Mouse (Mus musculus) c-Kit-positive CD71-negative TER-119-negative erythroid progenitor cells, embryonic 14.5 days (primary cell): ENCODE data around the gene BC048403.

Experiments used
- DNase-seq: peaks from one replicate; pipeline ENCODE4 v3.0.0-alpha.2; 2013; ENCODE audit warnings: low read depth

Gene BC048403

DNA sequence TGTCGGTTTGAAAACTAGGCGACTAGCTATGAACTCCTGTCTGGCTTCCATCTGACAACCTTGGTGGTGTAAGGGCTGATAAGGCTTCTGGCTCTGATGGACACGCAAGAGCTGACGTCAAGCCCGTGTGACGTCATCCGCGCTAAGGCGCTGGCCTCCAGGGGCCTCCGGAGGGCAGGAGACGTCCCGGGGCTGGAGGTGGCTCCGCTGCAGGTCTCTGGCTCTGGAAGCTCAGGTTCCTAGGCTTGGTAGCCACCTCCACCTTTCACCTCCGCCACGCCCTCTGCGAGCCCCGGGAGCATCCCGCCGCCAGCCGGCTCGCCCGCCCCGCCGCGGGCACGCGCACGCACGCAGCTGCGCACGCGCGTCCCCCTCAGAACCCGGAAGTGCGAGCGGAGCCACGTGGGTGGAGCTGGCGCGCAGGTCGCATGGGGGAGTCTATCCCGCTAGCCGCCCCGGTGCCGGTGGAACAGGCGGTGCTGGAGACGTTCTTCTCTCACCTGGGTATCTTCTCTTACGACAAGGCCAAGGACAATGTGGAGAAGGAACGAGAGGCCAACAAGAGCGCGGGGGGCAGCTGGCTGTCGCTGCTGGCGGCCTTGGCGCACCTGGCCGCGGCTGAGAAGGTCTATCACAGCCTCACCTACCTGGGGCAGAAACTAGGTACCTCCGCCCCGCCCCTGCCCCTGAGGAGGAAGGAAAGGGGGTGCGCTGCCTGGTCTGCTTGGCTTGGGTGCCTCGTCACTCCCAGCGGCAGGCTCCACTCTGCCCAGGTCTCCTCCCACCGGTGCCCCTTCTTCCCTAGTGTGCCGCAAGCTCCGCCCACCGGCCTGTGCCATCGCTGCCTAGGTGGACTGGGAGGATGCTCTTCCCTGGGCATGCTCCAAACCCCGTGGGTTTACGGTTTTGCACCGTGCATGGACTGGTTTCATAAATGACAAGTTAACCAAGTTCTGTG lies at the start of gene BC048403:
BC048403 (plus strand) TSS at position 390 of the 958 bp plus-strand sequence.
- peak; percentile 65 for DNase-seq

GRCm38 (mm10) chr10:121692944-121693579 lies 46.7 kb upstream of the BC048403 start:
- no peak for DNase-seq

DNA sequence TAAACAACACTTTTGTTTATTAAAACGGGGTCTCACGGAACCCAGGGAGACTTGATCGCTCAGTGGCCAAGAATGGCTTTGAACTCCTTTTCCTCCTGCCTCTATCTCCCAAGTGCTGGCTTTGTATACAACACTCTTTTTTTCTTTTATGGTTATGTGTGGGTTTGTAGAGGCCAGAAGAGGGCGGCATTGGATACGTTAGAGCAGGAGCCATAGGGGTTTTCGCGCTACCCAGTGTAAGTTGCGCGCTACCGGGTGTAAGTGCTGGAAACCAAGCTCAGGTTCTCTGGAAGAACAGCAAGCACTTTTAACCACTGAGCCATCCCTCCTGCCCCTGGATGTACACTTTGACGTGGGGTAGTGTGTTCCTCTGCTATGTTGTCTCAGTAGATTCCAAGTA lies 45.2 kb upstream of the BC048403 start:
- no peak for DNase-seq

DNA sequence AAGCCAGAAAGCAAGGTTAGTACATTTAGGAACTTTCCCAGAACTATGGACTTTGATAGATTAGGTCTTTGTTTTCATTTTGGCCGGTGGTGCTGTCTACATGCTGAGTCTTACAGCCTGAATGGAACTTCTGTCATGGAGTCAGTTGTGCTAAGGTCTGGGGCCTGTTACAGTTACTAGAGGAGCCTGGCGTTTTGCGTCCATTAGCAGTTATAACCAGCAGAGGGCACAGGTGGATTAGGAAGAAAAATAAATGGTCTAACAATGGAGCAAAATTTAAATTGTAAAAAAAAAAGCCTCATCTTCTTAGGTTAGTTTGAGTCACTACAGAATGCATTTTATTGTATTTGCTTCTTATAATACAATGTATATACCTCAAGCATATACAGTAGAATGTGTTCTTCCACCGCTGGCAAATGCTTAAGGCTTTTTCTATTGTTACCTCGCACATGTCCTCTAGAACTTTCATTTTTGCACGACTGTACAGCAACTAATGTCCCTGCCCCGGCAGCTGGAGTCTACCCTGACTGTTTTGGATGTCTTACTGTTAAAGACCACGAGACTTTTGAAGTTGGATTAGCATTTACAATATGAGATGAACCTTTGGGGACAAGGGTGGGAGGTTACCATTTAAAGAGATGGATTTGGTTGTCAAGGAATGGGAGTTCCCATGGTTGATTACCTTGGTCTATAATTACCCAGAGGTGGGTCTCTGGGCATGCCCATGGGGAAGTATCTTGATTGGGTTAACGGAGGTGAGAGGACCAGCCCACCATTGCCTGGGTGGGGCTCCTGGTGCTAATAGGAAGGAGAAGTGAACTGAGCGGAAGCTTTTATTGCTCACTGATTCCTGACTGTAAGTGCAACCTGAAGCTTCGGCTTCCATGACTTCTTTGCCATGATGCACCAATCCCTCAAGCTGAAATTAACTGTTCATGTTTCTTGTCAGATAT lies 38.2 kb upstream of the BC048403 start:
- peak; percentile 28 for DNase-seq

DNA sequence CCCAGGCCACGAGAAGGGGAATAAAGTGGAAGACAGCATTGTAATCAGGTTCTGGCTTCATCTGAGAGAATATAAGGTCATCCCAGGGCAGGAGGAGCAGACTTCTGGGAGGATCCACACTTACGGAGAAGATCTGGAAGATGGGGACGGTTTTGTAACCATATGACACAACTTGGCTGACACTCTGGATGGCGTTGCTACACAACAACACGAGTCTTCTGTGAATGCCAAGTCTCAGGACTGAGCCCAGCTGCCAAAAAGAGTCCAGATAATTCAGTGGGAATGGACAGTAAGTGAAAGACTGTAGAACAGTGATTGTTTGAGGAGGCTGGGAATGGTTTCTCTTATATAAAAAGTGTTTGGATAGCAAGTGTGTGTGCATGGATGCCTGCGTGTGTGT lies 36.1 kb upstream of the BC048403 start:
- no peak for DNase-seq

DNA sequence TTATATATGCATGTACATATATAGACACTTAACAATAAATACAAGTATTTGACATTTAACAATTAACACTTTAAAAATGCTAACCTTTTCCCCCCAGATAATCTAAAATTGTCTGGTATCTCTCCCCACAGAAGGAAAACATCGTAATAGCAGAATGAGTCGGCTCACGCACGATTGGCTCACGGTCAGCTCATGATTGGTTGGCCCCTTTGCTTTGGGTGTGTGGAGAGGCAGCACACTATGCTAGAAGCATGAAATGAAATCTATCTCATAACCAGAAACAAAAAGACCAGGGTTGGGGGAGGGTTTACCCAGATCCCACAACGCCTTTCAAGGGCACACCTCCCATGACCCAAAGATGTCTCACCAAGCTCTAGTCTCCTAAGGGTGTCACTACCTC lies 34.9 kb upstream of the BC048403 start:
- DNase-seq, result no peak

DNA sequence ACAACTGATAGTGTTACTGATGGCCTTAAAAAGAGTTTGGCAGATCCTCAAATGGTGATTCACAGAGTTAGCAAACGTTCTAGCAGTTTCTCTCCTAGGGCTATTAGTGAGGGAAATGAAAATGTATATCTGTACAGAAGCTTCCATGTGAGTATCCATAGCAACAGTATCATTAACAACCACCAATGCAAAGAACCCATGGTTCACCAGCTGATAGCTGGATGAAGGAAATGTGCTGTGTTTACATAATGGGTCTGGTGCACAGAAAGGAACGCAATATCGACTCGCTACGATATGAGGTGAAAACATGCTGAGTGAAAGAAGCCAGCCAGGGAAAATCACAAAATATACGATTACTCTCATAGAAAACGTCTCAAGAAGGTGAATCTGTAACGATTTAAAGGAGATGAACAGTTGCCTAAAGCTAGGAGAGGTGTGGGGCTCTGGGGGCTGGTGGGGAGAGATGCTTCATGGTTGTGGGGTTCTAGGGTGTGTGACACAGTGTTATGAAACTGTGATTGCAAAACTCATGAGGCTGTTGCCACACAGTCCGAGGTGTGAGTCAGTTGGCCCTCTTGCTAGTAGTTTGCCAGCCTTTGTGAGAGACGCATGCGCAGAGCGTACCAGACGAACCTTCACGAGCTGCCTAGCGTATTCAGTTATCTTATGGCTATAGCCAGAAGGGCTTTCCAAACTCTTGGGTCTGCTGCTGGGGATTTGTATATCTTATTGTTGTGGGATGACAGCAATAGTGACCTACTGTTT lies 34.2 kb upstream of the BC048403 start:
- DNase-seq, result peak; percentile 25

- DNase-seq, result no peak
Observed at GRCm38 (mm10) chr10:121716862-121717261, 22.9 kb upstream of the BC048403 start.

- DNase-seq, result no peak
Observed at GRCm38 (mm10) chr10:121718896-121719585, 20.7 kb upstream of the BC048403 start.

GRCm38 (mm10) chr10:121720701-121721100 lies 19.0 kb upstream of the BC048403 start:
- DNase-seq, result no peak

- DNase-seq, result no peak
Observed at GRCm38 (mm10) chr10:121726505-121726904, 13.2 kb upstream of the BC048403 start.

- DNase-seq, result no peak
Observed at GRCm38 (mm10) chr10:121727151-121727550, 12.6 kb upstream of the BC048403 start.

GRCm38 (mm10) chr10:121728226-121728625 lies 11.5 kb upstream of the BC048403 start:
- no peak for DNase-seq

DNA sequence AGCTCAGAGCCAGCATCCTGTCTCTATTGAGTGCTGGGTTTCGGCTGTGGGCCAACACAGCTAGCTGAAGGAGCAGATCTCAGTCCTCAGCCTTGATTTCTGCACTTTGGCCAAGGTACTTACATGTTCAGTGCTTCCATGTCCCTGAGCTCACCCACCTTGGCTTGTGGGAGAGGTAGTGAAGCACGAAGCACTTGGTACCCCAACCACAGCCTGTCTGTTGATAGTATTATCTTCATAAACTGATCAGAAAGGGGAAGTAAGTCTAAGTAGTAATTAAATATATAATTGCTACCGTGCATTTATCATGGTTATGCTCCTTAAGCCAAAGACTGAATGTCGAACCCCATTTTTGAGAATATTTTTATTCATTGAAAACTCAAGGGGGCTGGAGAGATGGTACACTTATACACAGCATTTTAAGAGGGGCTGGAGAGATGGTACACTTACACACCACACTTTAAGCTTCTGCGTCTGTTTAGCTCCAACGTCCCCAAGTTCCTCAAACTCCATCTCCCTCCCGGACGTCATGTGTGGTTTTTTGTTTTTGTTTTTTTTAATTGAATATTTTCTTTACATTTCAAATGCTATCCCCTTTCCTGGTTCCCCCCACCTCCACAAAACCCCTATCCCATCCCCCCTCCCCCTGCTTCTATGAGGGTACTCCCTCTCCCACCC lies 8.6 kb upstream of the BC048403 start:
- no peak for DNase-seq

DNA sequence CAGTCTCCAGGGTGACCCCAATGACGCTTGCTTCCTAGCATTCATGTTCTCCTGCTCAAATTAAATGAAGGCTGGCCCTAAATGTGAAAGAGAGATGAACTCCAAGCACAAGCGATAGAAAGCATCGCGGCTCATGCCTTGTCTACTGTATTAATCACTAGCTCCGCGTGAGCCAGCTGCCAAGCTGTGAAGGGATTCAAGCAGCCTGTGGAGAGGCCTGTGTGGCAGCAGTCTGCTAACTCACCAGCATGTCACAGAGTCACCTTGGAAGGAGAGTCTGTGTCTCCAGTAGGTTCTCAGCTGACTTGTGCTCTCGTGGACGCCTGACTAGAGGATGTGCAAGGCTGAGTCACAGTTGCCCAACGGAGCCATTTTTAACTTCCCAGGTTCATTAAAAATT lies 7.2 kb upstream of the BC048403 start:
- no peak for DNase-seq

GRCm38 (mm10) chr10:121737256-121737655 lies 2.5 kb upstream of the BC048403 start:
- no peak for DNase-seq

DNA sequence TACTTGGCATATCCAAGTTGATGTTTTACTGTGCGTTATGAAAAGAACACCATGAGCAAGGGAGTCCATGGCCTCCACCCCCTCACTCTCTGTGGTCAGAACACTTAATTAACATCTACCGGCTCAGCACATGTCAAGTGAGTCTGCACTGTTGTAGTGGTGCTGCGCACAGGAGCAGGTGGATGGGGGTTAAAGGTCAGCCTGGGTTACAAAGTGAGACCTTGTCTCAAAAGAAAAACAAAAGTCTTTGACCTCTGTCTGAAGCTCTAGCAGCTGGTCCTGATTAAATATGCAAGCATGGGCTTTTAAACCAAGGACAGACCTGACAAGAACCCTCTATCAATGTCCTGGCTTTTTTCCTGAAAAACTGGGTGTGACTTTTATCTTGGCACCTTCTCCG lies 2.6 kb downstream of the BC048403 start:
- no peak for DNase-seq

DNA sequence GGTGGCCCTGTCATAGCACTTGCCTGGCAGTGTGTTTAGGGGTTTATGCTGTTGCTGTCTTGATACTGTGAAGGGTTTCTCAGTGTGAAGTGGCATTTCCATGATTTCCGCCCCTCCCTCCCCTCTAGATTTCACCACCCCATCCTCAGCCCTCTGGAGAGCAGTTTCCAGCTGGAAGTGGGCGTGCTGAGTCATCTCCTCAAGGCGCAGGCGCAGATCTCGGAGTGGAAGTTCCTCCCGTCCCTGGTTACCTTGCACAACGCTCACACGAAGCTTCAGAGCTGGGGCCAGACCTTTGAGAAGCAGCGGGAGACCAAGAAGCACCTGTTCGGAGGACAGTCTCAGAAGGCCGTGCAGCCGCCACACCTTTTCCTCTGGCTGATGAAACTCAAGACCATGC lies 10.4 kb downstream of the BC048403 start:
- DNase-seq, result no peak

- DNase-seq, result no peak
Observed at GRCm38 (mm10) chr10:121754237-121754636, 14.5 kb downstream of the BC048403 start.

DNA sequence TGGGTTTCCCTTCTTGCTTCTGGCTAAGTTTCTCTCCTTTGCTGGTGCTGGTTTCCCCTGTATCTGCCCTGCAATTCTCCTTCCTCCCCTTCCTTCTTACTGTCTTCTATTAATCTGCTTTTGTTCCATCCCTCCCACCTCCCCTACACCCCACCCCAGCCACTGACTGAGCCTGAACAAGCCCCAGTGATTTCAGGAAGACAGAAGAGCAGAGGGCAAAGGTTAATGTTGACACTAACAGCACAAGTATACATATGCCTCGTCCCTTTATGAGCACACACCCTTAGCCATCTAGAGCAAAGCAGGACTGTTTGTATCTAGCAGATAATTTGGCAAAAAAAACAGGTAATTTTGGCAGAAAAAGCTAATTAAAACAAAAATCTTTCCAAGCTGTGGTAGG lies 16.1 kb downstream of the BC048403 start:
- no peak for DNase-seq
